Mouse (Mus musculus): ENCODE data around the gene Mgat4c.

- no peak for TF ChIP-seq EP300 (IDR thresholded peaks at IDR 0.05; ENCODE audit: low read depth)
- no peak for TF ChIP-seq CTCF (IDR thresholded peaks at IDR 0.05; ENCODE audit: low read depth)
Observed at GRCm38 (mm10) chr10:102244601-102245000, 563.3 kb downstream of the Mgat4c start.

Measured in liver, postnatal 0 days (tissue).